Mouse (Mus musculus) MEL (cell line): ENCODE results near the gene Rps24.

Experiments
- NRF1 ChIP-seq: IDR thresholded peaks from 2 replicates; pipeline ENCODE4 v1.6.1; 2014; ENCODE audit warnings: low read depth, mild to moderate bottlenecking, inconsistent platforms, low read length, improper control_type of control experiment, moderate library complexity; ENCODE audit not compliant: poor library complexity, insufficient read depth, severe bottlenecking
- POLR2A ChIP-seq, 2 experiments: IDR thresholded peaks; 2 replicates each; pipeline ENCODE4 v1.6.1; 2011 to 2012; ENCODE audit warnings: low read length in 2 of 2, mild to moderate bottlenecking in 2 of 2, control low read depth in 1 of 2, improper control_type of control experiment in 1 of 2, low read depth in 1 of 2, moderate library complexity in 1 of 2; ENCODE audit not compliant: control insufficient read depth in 1 of 2, insufficient read depth in 1 of 2, poor library complexity in 1 of 2
- USF2 ChIP-seq, 2 experiments: IDR thresholded peaks; 2 replicates each; pipeline ENCODE4 v1.6.1; 2011 to 2012; ENCODE audit warnings: improper control_type of control experiment in 2 of 2, low read length in 2 of 2, borderline replicate concordance in 1 of 2, inconsistent platforms in 1 of 2, low read depth in 1 of 2, mild to moderate bottlenecking in 1 of 2; ENCODE audit not compliant: insufficient read depth in 1 of 2
- ZNF384 ChIP-seq: IDR thresholded peaks from 2 replicates; pipeline ENCODE4 v1.6.1; 2012; ENCODE audit warnings: low read depth, mild to moderate bottlenecking, inconsistent platforms, low read length, improper control_type of control experiment

DNA sequence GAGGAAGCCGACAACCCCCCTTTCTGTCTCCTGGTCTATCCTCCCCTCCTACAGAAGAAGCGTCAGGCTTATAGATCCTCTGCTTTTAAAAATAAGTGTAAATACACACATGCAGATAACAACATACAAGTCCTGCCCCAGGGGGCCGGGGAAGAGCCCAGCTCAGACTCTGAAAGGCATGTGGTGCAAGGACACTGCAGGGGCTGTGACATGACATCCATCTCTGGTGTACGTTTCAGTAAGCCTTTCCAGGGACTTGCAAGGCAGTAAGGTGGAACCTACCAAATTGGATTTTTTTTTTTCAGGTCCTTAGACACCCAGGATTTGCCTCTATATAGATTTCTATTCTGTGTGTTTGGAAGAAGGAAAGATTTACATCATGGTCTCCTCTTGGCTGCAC, 14.3 kb downstream of the Rps24 start:
- TF ChIP-seq NRF1 (no peak), ZNF384 (no peak), POLR2A (IDR thresholded peaks at IDR 0.05; ENCODE audit: control insufficient read depth in 1 of 2, insufficient read depth in 1 of 2, low read depth in 1 of 2, low read length in 2 of 2, poor library complexity in 1 of 2) (no peak), USF2 (IDR thresholded peaks at IDR 0.05; ENCODE audit: borderline replicate concordance in 1 of 2, insufficient read depth in 1 of 2, low read depth in 1 of 2, low read length in 2 of 2) (no peak)
